Mouse (Mus musculus): ENCODE results near the gene Lhfpl5. TPM values are rescaled to one million over a fixed set of nuclear protein-coding genes. Genes with fewer than 3 reads are reported as not detected.
"Not testable (repeated sequence)": the region's sequence is repeated elsewhere in the genome, so short reads cannot be mapped to it uniquely, and the experiment has no call there.

Lhfpl5 gene
- polyA plus RNA-seq, 1 experiment from 2014 or later = 0.15 TPM

DNA sequence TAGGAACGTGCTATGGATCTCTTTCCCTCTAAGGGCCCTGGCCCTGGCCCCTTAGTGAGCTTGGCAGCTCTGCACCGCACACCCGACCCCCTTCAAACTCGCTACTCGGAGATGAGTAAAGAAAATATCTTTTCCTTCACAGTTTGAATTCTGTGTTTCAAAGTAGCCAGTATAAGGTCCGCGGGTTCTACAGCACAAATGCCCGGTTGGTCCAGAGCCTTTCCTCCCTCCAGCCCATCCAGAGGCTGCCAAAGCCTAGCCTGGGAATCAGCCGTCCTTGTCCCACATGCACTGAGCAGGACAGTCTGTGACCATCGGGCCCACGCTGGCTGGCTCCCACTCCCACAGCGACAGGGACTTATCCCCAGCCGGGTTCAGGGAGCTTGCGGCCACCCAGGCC is 26.3 kb upstream of the Lhfpl5 start, which contains the start of gene Clpsl2:
Gene Clpsl2 (plus strand): TSS at position 301 of the 400 bp plus-strand sequence.
- Histone ChIP-seq H3K4me1 (replicated peaks) (no peaks in the 10 kb centered on the region), H3K4me2 (no peak within 1 kb of the TSS), H3K27ac (ENCODE audit: poor library complexity, severe bottlenecking) (no peak within 1 kb of the TSS), H3K27me3 (replicated peaks) (peaks cover 16% of the 10 kb centered on the region), H3K36me3 (no peaks in the 10 kb centered on the region), H3K9me3 (replicated peaks) (no peaks in the 10 kb centered on the region), H3K9ac (no peak within 1 kb of the TSS), H3K4me3 (no peak within 1 kb of the TSS)
- WGBS = 66% methylated on average over 14 of the region's 14 CpGs
- no peak for ATAC-seq (ENCODE audit: insufficient number of reproducible peaks, low FRiP score)

GRCm38 (mm10) chr17:28553040-28553793 is 22.2 kb upstream of the Lhfpl5 start:
- Histone ChIP-seq H3K27me3 (replicated peaks) (peaks cover 15% of the 10 kb centered on the region), H3K36me3 (no peaks in the 10 kb centered on the region), H3K9me3 (replicated peaks) (no peaks in the 10 kb centered on the region), H3K4me3 (no peak overlapping the region), H3K4me1 (replicated peaks) (peaks cover 3% of the 10 kb centered on the region; the same call in 1 of the 2 replicates), H3K27ac (ENCODE audit: poor library complexity, severe bottlenecking) (no peak overlapping the region), H3K9ac (no peak overlapping the region), H3K4me2 (no peak overlapping the region)
- WGBS = 9% methylated on average over 14 of the region's 14 CpGs
- ATAC-seq (ENCODE audit: insufficient number of reproducible peaks, low FRiP score) = no peak

- H3K27ac ChIP-seq (ENCODE audit: poor library complexity, severe bottlenecking); H3K9me3 ChIP-seq (replicated peaks); H3K4me2 ChIP-seq; H3K9ac ChIP-seq; H3K36me3 ChIP-seq; H3K27me3 ChIP-seq (replicated peaks); H3K4me1 ChIP-seq (replicated peaks); H3K4me3 ChIP-seq; ATAC-seq (ENCODE audit: insufficient number of reproducible peaks, low FRiP score): not testable (repeated sequence)
- 85% methylated on average over 4 of the region's 4 CpGs for WGBS
Observed at GRCm38 (mm10) chr17:28554021-28554420, 21.4 kb upstream of the Lhfpl5 start.

DNA sequence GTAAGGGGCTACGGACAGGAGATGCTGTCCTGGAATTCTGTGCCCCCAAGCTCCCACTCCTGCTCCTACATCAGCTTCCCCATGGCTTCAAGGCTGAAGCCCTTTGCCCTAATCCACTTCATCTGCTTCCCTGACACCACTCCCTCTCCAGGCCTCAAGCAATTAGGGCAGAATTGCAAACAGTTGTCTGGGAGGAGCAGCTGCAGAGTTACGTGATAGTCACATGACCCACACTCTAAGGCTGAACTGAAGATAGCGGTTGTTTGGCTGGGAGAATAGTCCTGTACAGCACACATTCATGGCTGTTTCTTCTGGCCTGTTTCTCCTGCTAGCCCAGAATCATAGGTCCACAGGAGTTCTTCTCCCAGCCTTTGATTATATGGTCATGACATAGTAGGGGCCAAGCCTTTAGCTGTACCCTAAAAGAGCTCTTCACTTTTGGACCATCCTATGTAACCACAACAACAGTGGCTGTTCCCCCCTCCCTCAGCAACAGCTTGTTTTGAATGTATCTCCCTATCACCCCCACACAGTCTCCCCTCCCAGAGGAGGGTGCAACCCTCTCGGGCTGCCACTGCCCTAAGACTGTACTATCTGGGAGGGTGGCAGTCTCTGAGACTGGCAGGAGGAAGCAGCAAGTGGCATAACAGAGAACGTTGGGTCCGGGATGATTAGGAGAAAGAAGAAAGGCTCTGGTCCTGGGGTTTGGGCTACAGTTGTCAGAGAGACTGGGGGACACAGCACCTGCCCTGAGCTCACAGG is 18.6 kb upstream of the Lhfpl5 start:
- no peaks in the 10 kb centered on the region for H3K36me3 ChIP-seq
- no peak overlapping the region for H3K4me2 ChIP-seq
- H3K4me3 ChIP-seq = no peak overlapping the region
- H3K27ac ChIP-seq (ENCODE audit: poor library complexity, severe bottlenecking) = no peak overlapping the region
- no peak for ATAC-seq (ENCODE audit: insufficient number of reproducible peaks, low FRiP score)
- no peaks in the 10 kb centered on the region for H3K9me3 ChIP-seq (replicated peaks)
- H3K4me1 ChIP-seq (replicated peaks) = peaks cover 5% of the 10 kb centered on the region; the same call in 1 of the 2 replicates
- no peak overlapping the region for H3K9ac ChIP-seq
- 48% methylated on average over 6 of the region's 6 CpGs for WGBS
- no peaks in the 10 kb centered on the region for H3K27me3 ChIP-seq (replicated peaks)

DNA sequence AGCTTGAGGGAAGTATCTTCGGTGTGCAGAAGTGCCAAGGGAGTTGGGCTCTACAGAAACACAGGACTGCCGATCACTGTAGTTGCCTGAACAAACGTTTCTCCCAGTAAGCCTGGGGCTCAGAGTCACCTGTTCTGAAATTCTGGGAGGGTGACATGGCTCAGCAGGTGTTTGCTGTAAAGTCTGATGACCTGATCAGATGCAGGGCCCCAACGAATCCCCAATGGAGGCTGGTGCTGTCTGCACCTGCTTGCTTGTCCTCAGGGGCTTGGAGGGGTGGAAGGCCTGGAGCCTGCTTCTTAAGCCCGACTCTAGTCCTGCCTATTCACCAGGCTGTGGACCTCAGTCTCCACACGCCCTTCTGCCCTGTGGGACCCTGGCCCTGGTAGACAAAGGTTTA is 17.7 kb upstream of the Lhfpl5 start:
- Histone ChIP-seq H3K27ac (ENCODE audit: poor library complexity, severe bottlenecking) (no peak overlapping the region), H3K27me3 (replicated peaks) (no peaks in the 10 kb centered on the region), H3K4me2 (no peak overlapping the region), H3K4me3 (no peak overlapping the region), H3K9me3 (replicated peaks) (no peaks in the 10 kb centered on the region), H3K9ac (no peak overlapping the region), H3K4me1 (replicated peaks) (peaks cover 5% of the 10 kb centered on the region; the same call in 1 of the 2 replicates), H3K36me3 (no peaks in the 10 kb centered on the region)
- 67% methylated on average over 6 of the region's 6 CpGs for WGBS
- ATAC-seq (ENCODE audit: insufficient number of reproducible peaks, low FRiP score) = no peak

- no peaks in the 10 kb centered on the region for H3K27me3 ChIP-seq (replicated peaks)
- no peak within 1 kb of the TSS for H3K9ac ChIP-seq
- no peaks in the 10 kb centered on the region for H3K9me3 ChIP-seq (replicated peaks)
- H3K4me1 ChIP-seq (replicated peaks) = peaks cover 5% of the 10 kb centered on the region; the same call in 1 of the 2 replicates
- no peak within 1 kb of the TSS for H3K4me2 ChIP-seq
- H3K36me3 ChIP-seq = no peaks in the 10 kb centered on the region
- no peak for ATAC-seq (ENCODE audit: insufficient number of reproducible peaks, low FRiP score)
- H3K27ac ChIP-seq (ENCODE audit: poor library complexity, severe bottlenecking) = no peak within 1 kb of the TSS
- WGBS = 60% methylated on average over 4 of the region's 4 CpGs
- H3K4me3 ChIP-seq = no peak within 1 kb of the TSS
Observed at GRCm38 (mm10) chr17:28560598-28560997, 14.8 kb upstream of the Lhfpl5 start, which contains the start of gene Clps. TSS of gene Clps (minus strand) at chr17:28560766.

- Histone ChIP-seq H3K9me3 (replicated peaks) (no peaks in the 10 kb centered on the region), H3K4me2 (no peak overlapping the region), H3K4me3 (no peak overlapping the region), H3K9ac (no peak overlapping the region), H3K36me3 (no peaks in the 10 kb centered on the region), H3K4me1 (replicated peaks) (peaks cover 4% of the 10 kb centered on the region; the same call in 1 of the 2 replicates), H3K27me3 (replicated peaks) (no peaks in the 10 kb centered on the region), H3K27ac (ENCODE audit: poor library complexity, severe bottlenecking) (no peak overlapping the region)
- WGBS = 59% methylated on average over 7 of the region's 7 CpGs
- ATAC-seq (ENCODE audit: insufficient number of reproducible peaks, low FRiP score) = no peak
Observed at GRCm38 (mm10) chr17:28561613-28562012, 13.8 kb upstream of the Lhfpl5 start.

- Histone ChIP-seq H3K27me3 (replicated peaks) (no peaks in the 10 kb centered on the region), H3K4me3 (no peak overlapping the region), H3K36me3 (no peaks in the 10 kb centered on the region), H3K4me1 (replicated peaks) (0 out of 2 replicates have a peak, but pooled peaks cover 2% of the 10 kb centered on the region), H3K4me2 (no peak overlapping the region), H3K27ac (ENCODE audit: poor library complexity, severe bottlenecking) (no peak overlapping the region), H3K9me3 (replicated peaks) (no peaks in the 10 kb centered on the region), H3K9ac (no peak overlapping the region)
- ATAC-seq (ENCODE audit: insufficient number of reproducible peaks, low FRiP score) = no peak
Observed at GRCm38 (mm10) chr17:28565181-28565580, 10.3 kb upstream of the Lhfpl5 start.

- H3K4me3 ChIP-seq = no peak overlapping the region
- 52% methylated on average over 3 of the region's 3 CpGs for WGBS
- H3K4me1 ChIP-seq (replicated peaks) = no peaks in the 10 kb centered on the region
- no peak for ATAC-seq (ENCODE audit: insufficient number of reproducible peaks, low FRiP score)
- no peaks in the 10 kb centered on the region for H3K9me3 ChIP-seq (replicated peaks)
- H3K27me3 ChIP-seq (replicated peaks) = no peaks in the 10 kb centered on the region
- no peak overlapping the region for H3K27ac ChIP-seq (ENCODE audit: poor library complexity, severe bottlenecking)
- no peak overlapping the region for H3K4me2 ChIP-seq
- H3K9ac ChIP-seq = no peak overlapping the region
- no peaks in the 10 kb centered on the region for H3K36me3 ChIP-seq
Observed at GRCm38 (mm10) chr17:28567541-28567940, 7.9 kb upstream of the Lhfpl5 start.

DNA sequence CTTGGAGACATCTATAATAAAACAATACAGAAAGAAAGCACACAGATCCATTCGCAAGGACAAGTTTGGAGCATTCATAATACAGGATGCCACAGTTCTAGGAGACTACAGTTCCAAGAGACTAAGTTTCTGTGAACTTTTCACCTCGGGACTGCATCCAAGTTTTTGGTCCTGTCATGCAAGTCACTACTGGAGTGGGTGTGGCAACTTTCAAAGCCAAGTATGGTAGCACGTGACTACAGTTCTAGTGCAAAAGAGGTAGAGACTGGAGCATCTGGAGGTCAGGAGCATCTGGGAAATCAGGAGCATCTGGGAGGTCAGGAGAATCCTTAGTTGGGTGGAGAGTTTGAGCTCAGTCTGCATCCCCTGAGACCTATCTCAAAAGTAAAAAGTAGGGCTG is 3.6 kb upstream of the Lhfpl5 start:
- H3K4me1 ChIP-seq (replicated peaks) = peaks cover 10% of the 10 kb centered on the region

DNA sequence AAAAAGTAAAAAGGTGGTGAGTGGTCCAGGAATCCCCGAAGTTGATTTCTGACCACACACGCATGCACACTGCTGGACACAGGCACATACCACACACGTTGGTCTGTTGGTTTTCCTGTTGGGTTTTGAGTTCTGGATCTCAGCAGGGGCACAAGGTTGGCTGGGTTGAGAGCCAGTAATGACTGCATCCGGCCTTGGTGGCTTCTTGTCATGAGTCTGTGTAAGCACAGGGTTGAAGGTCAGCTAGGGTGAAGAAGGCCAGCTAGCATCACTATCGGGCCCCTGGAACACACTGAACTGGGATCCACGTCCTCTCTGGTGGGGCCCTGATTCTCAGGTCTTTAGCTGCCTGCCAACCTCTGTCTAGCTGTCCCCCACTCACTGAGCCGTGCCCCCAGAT is 2.9 kb upstream of the Lhfpl5 start:
- 78% methylated on average over 7 of the region's 7 CpGs for WGBS
- H3K27me3 ChIP-seq (replicated peaks) = peaks cover 6% of the 10 kb centered on the region; the same call in 1 of the 2 replicates
- no peak overlapping the region for H3K9ac ChIP-seq
- no peaks in the 10 kb centered on the region for H3K36me3 ChIP-seq
- no peaks in the 10 kb centered on the region for H3K9me3 ChIP-seq (replicated peaks)
- no peak for ATAC-seq (ENCODE audit: insufficient number of reproducible peaks, low FRiP score)
- no peak overlapping the region for H3K27ac ChIP-seq (ENCODE audit: poor library complexity, severe bottlenecking)
- no peak overlapping the region for H3K4me3 ChIP-seq
- no peak overlapping the region for H3K4me2 ChIP-seq
- H3K4me1 ChIP-seq (replicated peaks) = peaks cover 10% of the 10 kb centered on the region

More for the DNA sequence above, 3.6 kb upstream of the Lhfpl5 start:
- ATAC-seq (ENCODE audit: insufficient number of reproducible peaks, low FRiP score) = no peak
- Histone ChIP-seq H3K9ac (no peak overlapping the region), H3K4me3 (no peak overlapping the region), H3K27ac (ENCODE audit: poor library complexity, severe bottlenecking) (no peak overlapping the region), H3K4me2 (no peak overlapping the region), H3K27me3 (replicated peaks) (peaks cover 6% of the 10 kb centered on the region; the same call in 1 of the 2 replicates), H3K9me3 (replicated peaks) (no peaks in the 10 kb centered on the region), H3K36me3 (no peaks in the 10 kb centered on the region)
- 72% methylated on average over 3 of the region's 3 CpGs for WGBS

Measured in heart, embryonic 12.5 days (tissue).